Mouse (Mus musculus) heart, embryonic 15.5 days (tissue): ENCODE data around the gene Ppargc1a. TPM values are rescaled to one million over a fixed set of nuclear protein-coding genes. Genes with fewer than 3 reads are reported as not detected.

Experiments used
- ATAC-seq: fragments of 200-750 bp; cut with Nextera tagmentation; replicated peaks from 2 replicates; pipeline ENCODE4 v1.8.0; 2017; ENCODE audit warnings: low read depth, moderate TSS enrichment; ENCODE audit not compliant: insufficient number of reproducible peaks, insufficient read depth, low FRiP score
- H3K27ac ChIP-seq: fragments of 300-500 bp; sonication (generic); 2 replicates; pipeline ENCODE4 v1.5.1; 2015; ENCODE audit warnings: mild to moderate bottlenecking, inconsistent platforms
- H3K27me3 ChIP-seq: fragments of 300-500 bp; sonication (generic); 2 replicates; pipeline ENCODE4 v1.6.1; 2015; ENCODE audit warnings: inconsistent platforms
- H3K36me3 ChIP-seq: fragments of 300-500 bp; sonication (generic); 2 replicates; pipeline ENCODE4 v1.6.1; 2015; ENCODE audit warnings: mild to moderate bottlenecking, inconsistent platforms
- H3K4me1 ChIP-seq: fragments of 300-500 bp; sonication (generic); replicated peaks from 2 replicates; pipeline ENCODE4 v1.6.1; 2015; ENCODE audit warnings: inconsistent platforms
- H3K4me2 ChIP-seq: fragments of 300-500 bp; sonication (generic); 2 replicates; pipeline ENCODE4 v1.6.1; 2015; ENCODE audit warnings: inconsistent platforms, mild to moderate bottlenecking, moderate library complexity
- H3K4me3 ChIP-seq: fragments of 300-500 bp; sonication (generic); 2 replicates; pipeline ENCODE4 v1.5.1; 2015; ENCODE audit warnings: mild to moderate bottlenecking, inconsistent platforms
- H3K9ac ChIP-seq: fragments of 300-500 bp; sonication (generic); 2 replicates; pipeline ENCODE4 v1.6.1; 2015; ENCODE audit warnings: mild to moderate bottlenecking, inconsistent platforms
- H3K9me3 ChIP-seq: fragments of 300-500 bp; sonication (generic); replicated peaks from 2 replicates; pipeline ENCODE4 v1.6.1; 2016; ENCODE audit warnings: inconsistent platforms
- WGBS: fragments of 180-500 bp; shearing (Covaris S2); methylation state at CpG from one replicate; pipeline ENCODE4 v1.1.7; 2015; ENCODE audit warnings: mixed read lengths; 5-methylcytosine and 5-hydroxymethylcytosine counted together
- polyA plus RNA-seq: library from polyadenylated mRNA; unstranded; fragments of >200 nt; fragmentation: Nextera tagmentation; extraction: Ambion mirVana; gene quantifications from 2 replicates; pipeline ENCODE4 v1.2.1, GENCODE M21; 2015

Ppargc1a gene
- polyA plus RNA-seq, 1 experiment from 2014 or later = 66.0 TPM

DNA sequence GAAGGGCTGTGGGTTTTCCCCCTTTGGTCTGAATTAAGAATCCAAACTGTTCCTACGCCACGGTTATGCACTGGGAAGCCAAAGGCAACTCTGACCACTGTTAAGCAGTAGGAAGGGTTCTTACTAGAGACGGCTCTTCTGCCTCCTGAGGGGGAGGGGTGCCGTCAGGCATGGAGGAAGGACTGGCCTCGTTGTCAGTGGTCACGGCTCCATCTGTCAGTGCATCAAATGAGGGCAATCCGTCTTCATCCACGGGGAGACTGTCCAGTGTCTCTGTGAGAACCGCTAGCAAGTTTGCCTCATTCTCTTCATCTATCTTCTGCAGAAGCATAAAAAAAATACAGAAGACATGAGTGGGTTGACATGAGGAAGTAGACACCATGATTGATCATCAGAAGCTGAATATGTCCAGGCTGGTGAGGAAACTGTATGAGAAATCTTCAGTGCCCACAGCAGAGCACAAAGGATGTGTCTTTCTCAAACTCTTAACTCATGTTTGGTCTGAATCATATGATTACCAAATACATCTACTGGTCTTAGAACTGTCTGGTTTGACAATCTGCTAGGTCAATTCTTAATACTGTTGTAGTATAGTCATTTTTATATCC, 69.5 kb downstream of the Ppargc1a start:
- Histone ChIP-seq H3K4me3 (no peak overlapping the region), H3K9ac (no peak overlapping the region), H3K27me3 (no peaks in the 10 kb centered on the region), H3K36me3 (peaks cover 8% of the 10 kb centered on the region; the same call in 1 of the 2 replicates), H3K4me2 (no peak overlapping the region), H3K27ac (no peak overlapping the region), H3K9me3 (no peaks in the 10 kb centered on the region), H3K4me1 (0 out of 2 replicates have a peak, but pooled peaks cover 2% of the 10 kb centered on the region)
- ATAC-seq = no peak
- 40% methylated on average over 9 of the region's 9 CpGs for WGBS

DNA sequence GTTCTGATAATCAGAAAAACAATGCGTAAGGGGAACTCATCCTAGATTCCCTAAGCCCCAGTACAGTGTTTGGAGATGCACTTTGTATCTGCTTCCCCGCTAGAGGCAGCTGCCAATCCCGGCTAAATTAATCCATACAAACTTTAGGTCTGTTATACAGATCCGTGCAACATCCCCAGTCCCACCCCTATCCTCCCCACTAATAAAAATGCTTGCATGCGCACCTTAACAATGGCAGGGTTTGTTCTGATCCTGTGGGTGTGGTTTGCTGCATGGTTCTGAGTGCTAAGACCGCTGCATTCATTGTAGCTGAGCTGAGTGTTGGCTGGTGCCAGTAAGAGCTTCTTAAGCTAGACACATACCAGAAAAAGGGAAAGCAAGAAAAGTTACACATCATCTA, 72.1 kb downstream of the Ppargc1a start:
- WGBS = 77% methylated on average over 6 of the region's 6 CpGs
- Histone ChIP-seq H3K9ac (no peak overlapping the region), H3K27ac (no peak overlapping the region), H3K4me1 (no peaks in the 10 kb centered on the region), H3K27me3 (no peaks in the 10 kb centered on the region), H3K4me2 (no peak overlapping the region), H3K4me3 (no peak overlapping the region), H3K36me3 (peaks cover 8% of the 10 kb centered on the region; the same call in 1 of the 2 replicates), H3K9me3 (no peaks in the 10 kb centered on the region)
- no peak for ATAC-seq

DNA sequence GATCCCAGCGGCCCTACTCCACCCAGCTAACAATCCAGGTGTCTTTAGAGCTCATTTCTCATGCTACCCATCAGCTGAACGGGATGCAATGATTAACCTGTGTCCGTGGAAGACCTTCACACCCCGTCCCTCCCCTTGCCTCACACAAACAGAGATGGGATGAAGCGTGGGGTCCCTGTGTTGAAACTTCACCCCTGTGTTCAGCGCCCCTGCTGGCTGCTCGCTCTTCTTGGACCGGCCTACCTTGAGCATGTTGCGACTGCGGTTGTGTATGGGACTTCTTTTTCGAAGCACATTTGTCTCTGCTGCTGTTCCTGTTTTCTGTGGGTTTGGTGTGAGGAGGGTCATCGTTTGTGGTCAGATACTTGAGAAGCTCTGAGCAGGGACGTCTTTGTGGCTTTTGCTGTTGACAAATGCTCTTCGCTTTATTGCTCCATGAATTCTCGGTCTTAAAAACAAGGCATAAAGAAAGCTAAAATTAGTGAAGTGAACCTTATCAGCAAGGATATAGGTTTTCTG, 73.1 kb downstream of the Ppargc1a start:
- ATAC-seq = no peak
- Histone ChIP-seq H3K27me3 (no peaks in the 10 kb centered on the region), H3K36me3 (peaks cover 14% of the 10 kb centered on the region; the same call in 1 of the 2 replicates), H3K4me1 (no peaks in the 10 kb centered on the region), H3K9ac (no peak overlapping the region), H3K4me3 (no peak overlapping the region), H3K4me2 (no peak overlapping the region), H3K9me3 (no peaks in the 10 kb centered on the region), H3K27ac (no peak overlapping the region)
- WGBS = 75% methylated on average over 15 of the region's 15 CpGs

DNA sequence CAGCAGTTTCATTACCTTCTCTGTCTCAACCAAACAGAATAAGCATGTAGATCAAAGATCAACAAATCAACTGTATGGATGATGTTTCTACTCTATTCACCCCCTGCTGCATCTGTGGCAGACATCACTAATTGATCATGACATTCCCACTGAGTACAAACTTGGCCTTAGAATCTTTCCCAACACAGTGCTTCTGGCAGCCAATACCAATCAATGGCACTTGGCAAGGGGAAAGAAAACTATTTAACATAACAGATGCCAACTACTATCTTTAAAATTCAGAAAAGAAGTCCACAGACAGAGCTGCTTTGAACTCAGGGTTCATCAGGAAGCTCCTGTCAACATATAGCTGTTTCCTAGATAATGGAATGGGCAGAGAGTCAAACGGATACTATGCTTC, 83.8 kb downstream of the Ppargc1a start:
- H3K27me3 ChIP-seq = no peaks in the 10 kb centered on the region
- no peak for ATAC-seq
- H3K4me3 ChIP-seq = no peak overlapping the region
- WGBS = 16% methylated on average over 1 of the region's 1 CpGs
- no peaks in the 10 kb centered on the region for H3K9me3 ChIP-seq
- H3K4me2 ChIP-seq = no peak overlapping the region
- no peak overlapping the region for H3K27ac ChIP-seq
- no peak overlapping the region for H3K9ac ChIP-seq
- peaks cover 14% of the 10 kb centered on the region for H3K4me1 ChIP-seq
- peaks cover 8% of the 10 kb centered on the region; the same call in 1 of the 2 replicates for H3K36me3 ChIP-seq

DNA sequence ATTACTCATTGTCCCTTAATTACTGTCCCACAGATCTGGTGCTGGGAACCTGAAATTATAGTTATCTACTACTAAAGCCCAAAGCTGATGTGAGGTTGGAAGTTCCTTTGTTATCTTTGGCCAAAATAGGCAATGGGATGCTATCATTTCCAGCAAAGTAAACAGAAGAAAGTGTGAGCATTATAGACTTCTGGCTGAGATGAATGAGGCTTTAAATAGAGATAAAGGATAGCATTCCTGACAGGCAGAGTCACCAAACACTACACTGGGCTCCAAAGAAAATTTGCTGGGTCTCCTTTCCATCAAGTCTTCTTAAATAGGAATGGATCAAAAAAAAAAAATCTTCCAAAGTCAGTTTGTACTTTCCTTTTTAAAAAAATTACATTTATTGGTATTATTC, 87.7 kb downstream of the Ppargc1a start:
- Histone ChIP-seq H3K27me3 (no peaks in the 10 kb centered on the region), H3K36me3 (peaks cover 4% of the 10 kb centered on the region; the same call in 1 of the 2 replicates), H3K4me3 (no peak overlapping the region), H3K9me3 (no peaks in the 10 kb centered on the region), H3K27ac (peak overlapping the region; percentile 54), H3K4me1 (peaks cover 25% of the 10 kb centered on the region), H3K4me2 (no peak overlapping the region), H3K9ac (no peak overlapping the region)
- no peak for ATAC-seq

DNA sequence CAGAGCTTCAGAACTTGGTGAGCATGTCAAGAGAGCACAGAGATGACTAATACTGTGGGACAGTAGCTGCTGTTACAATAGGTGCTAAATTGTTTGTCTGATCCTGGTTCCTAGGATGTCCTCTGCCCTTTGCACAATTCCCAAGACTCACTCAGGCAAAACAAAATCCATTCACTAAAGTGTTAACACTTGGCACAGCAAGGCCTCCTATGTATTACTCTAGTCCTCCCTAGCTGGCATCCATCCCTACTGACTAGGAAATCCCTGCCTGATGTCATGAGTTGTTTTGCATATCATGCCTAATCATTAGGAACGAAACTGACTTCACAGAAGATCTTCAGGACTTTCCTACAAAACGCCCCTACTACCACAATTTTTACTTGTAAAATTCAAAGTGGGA, 88.1 kb downstream of the Ppargc1a start:
- H3K27me3 ChIP-seq = no peaks in the 10 kb centered on the region
- no peak overlapping the region for H3K4me2 ChIP-seq
- H3K36me3 ChIP-seq = peaks cover 5% of the 10 kb centered on the region; the same call in 1 of the 2 replicates
- H3K4me3 ChIP-seq = no peak overlapping the region
- H3K9ac ChIP-seq = no peak overlapping the region
- peak overlapping the region; percentile 54 for H3K27ac ChIP-seq
- 28% methylated on average over 2 of the region's 2 CpGs for WGBS
- peaks cover 25% of the 10 kb centered on the region for H3K4me1 ChIP-seq
- no peaks in the 10 kb centered on the region for H3K9me3 ChIP-seq
- no peak for ATAC-seq

DNA sequence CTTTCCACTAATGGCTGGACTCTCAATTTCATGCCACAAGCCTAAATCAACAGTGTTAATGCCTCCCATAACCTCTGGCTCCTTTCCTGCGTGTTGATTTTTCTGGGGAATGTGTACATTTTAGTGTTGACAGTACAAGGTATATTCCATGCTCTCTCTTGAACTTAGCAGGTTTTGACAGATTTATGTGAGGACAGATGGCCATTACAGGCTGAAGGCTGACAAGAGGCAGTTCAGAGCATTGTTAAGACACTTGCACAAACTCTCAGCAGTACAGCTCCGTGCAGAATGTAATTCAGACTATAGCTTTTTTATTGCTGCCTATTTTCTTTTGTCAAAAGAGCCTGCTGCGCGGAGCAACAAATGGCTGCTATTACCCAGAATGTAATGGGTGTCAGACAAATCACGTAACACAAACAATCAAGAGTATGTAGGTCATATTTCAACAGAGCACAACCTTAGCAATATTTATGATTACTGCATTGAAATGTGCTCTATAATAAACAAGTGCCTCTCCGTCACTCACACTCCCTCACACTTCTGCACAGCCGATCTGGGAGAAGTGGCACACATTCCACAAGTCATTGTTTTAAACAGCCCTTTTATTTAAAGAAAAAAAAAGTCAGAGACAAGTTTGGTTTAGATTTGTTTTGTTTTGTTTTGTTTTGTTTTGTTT, 89.1 kb downstream of the Ppargc1a start:
- H3K4me1 ChIP-seq = peaks cover 25% of the 10 kb centered on the region
- no peak overlapping the region for H3K9ac ChIP-seq
- peaks cover 14% of the 10 kb centered on the region; the same call in 1 of the 2 replicates for H3K36me3 ChIP-seq
- no peaks in the 10 kb centered on the region for H3K9me3 ChIP-seq
- no peak overlapping the region for H3K4me2 ChIP-seq
- 40% methylated on average over 7 of the region's 7 CpGs for WGBS
- peak overlapping the region; percentile 54 for H3K27ac ChIP-seq
- no peak for ATAC-seq
- H3K27me3 ChIP-seq = no peaks in the 10 kb centered on the region
- no peak overlapping the region for H3K4me3 ChIP-seq

DNA sequence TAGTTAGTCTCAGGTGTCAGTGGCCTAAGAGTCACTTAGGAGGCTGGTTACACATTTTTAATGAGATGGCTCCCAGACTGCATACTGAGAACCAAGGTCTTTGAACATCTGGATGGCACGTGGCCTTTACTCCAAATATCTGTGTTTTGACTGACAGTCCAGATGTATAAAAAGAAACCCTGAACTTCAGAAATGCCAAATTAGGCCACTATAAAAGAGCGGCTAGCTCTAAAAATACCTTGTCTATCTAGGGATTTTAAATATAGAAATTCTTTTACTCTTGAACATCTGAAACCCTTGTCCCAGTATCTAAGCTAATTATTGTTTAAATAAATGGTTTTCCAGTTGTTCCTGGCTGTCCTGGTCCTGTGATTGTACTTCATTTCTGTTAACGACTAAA, 90.4 kb downstream of the Ppargc1a start:
- no peaks in the 10 kb centered on the region for H3K27me3 ChIP-seq
- H3K9me3 ChIP-seq = no peaks in the 10 kb centered on the region
- WGBS = 38% methylated on average over 3 of the region's 3 CpGs
- peak overlapping the region; percentile 56 for H3K27ac ChIP-seq
- peaks cover 19% of the 10 kb centered on the region for H3K36me3 ChIP-seq
- no peak overlapping the region for H3K4me2 ChIP-seq
- peaks cover 25% of the 10 kb centered on the region for H3K4me1 ChIP-seq
- no peak overlapping the region for H3K9ac ChIP-seq
- ATAC-seq = no peak; the same call in 1 of the 2 replicates
- no peak overlapping the region for H3K4me3 ChIP-seq

DNA sequence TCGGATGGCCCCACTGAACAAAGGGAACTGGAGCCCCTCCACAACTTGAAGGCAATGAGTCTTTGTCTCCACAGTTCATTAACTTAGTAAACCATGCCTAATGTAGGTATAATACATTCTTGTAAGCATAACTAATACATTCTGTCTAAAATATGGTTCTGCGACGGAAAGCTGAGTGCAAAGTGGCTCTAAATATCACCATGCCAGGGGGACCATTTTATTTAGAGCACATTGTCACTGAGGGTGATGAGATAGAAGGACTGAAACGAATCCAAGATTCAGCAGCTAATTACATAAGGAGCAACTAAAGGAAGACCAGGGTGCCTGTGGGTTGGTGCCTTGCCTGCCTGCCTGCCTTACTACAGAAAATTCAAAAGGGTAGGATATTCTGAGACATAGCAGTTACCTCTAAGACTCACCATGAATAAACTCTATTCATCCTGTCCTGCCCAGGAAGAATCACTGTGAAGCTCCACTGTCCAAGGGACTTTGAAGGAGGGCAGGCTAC, 92.4 kb downstream of the Ppargc1a start:
- peaks cover 22% of the 10 kb centered on the region for H3K4me1 ChIP-seq
- no peak overlapping the region for H3K4me3 ChIP-seq
- H3K9ac ChIP-seq = no peak overlapping the region
- H3K9me3 ChIP-seq = no peaks in the 10 kb centered on the region
- H3K4me2 ChIP-seq = no peak overlapping the region
- no peaks in the 10 kb centered on the region for H3K27me3 ChIP-seq
- no peak overlapping the region for H3K27ac ChIP-seq
- peaks cover 28% of the 10 kb centered on the region for H3K36me3 ChIP-seq
- 84% methylated on average over 4 of the region's 4 CpGs for WGBS
- no peak for ATAC-seq

DNA sequence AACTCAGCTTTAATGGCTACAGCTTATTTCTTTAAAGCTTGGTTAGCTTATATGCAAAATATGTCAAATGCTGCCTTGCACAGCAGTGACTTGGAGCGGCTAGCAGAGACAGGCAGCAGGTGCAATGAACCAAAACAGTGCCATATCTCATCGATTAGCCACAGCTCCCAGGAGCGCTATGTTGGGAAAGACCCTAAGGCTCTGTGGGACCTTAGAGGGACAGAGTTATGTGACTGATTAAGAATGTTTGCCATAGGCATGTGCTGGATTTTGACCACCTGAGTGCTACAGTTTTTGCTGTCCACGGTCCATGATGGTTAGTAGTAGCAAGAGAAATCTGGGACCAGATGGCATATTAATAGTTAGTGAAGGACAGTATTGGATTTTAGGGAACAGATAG, 95.9 kb downstream of the Ppargc1a start:
- no peak for ATAC-seq
- no peaks in the 10 kb centered on the region for H3K27me3 ChIP-seq
- no peak overlapping the region for H3K27ac ChIP-seq
- no peak overlapping the region for H3K4me2 ChIP-seq
- H3K9me3 ChIP-seq = no peaks in the 10 kb centered on the region
- no peak overlapping the region for H3K9ac ChIP-seq
- WGBS = 91% methylated on average over 4 of the region's 4 CpGs
- peaks cover 34% of the 10 kb centered on the region for H3K36me3 ChIP-seq
- H3K4me3 ChIP-seq = no peak overlapping the region
- peaks cover under 1% of the 10 kb centered on the region; the same call in 1 of the 2 replicates for H3K4me1 ChIP-seq

DNA sequence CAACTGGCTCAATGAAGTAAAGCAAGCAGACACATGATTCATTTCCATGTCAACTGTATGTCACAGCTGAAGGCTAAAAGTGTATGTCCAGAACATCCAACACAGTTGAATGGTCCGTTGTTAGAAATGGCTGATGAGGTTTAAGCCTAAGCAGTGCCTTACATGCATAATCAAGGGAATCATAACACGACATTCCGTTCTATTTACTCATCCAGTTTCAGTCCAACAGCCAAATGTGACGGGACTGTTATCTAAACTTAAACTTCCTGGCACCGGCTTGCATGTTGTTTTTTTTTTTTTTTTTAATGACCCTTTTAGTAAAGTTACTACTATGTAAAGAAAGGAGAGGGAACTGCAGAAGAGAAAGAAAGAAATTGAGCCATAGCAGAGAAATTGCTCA, 101.5 kb downstream of the Ppargc1a start:
- H3K4me3 ChIP-seq = no peak overlapping the region
- peak overlapping the region; percentile 37; the same call in 1 of the 2 replicates for H3K27ac ChIP-seq
- H3K9me3 ChIP-seq = no peaks in the 10 kb centered on the region
- H3K27me3 ChIP-seq = no peaks in the 10 kb centered on the region
- WGBS = 24% methylated on average over 5 of the region's 5 CpGs
- H3K4me1 ChIP-seq = peaks cover 10% of the 10 kb centered on the region
- no peak overlapping the region for H3K4me2 ChIP-seq
- peaks cover 12% of the 10 kb centered on the region for H3K36me3 ChIP-seq
- no peak overlapping the region for H3K9ac ChIP-seq
- ATAC-seq = no peak; the same call in 1 of the 2 replicates
